Mouse (Mus musculus): ENCODE data around the gene Ace3.

GRCm38 (mm10) chr11:106045256-106045655 lies 50.8 kb downstream of the Ace3 start:
- TF ChIP-seq GATA1 (IDR thresholded peaks at IDR 0.05; ENCODE audit: low read length) (no peak), TAL1 (IDR thresholded peaks at IDR 0.05; ENCODE audit: low read length) (no peak)

All from erythroblast, embryonic 14.5 days (primary cell).